In the genomic region with DNA sequence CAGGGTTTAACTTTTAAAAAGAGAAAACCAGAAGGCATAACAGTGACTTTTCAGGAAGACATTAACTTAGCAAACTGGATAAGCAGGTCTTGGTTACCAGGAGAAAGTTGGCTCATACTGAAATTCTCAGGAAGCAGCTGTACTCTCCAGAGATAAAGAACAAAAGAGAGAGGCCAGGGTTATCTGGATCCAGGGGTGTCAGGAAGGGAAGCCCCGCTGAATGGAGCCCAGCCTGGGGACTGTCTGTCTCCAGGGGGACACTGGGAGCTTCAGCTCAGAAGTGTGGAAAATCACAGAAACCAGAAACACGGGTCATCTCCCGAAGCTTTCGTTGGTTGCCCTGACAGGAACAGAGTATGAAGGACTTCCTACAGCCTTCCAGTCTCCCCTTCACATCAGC, we compare ENCODE assay signal across 11 mouse cellular contexts. TPM values are rescaled to one million over a fixed set of nuclear protein-coding genes. Genes with fewer than 3 reads are reported as not detected.
DNase-seq lines count a peak whose midpoint lies in the region; ATAC-seq and TF ChIP-seq lines count a peak whose summit lies in the region.
"Had no signal": no experiment of that assay in that cellular context is flagged by ENCODE, and none has a peak within 500 bp of the region (broad histone marks: within the 10 kb centered on the region; RNA-seq: fewer than 3 reads in every experiment).

No protein-coding gene starts in this region.

- ATAC-seq in intestine, embryonic 15.5 days: no peak
- ATAC-seq in intestine, embryonic 16.5 days: no peak
- no peak for ATAC-seq in embryonic facial prominence, embryonic 14.5 days (ENCODE audit: low read depth)
- ATAC-seq in heart, embryonic 15.5 days (replicated peaks; ENCODE audit: insufficient number of reproducible peaks, insufficient read depth, low FRiP score, low read depth): peak; percentile 42; the same call in 1 of the 2 replicates
- ATAC-seq: forebrain, embryonic 16.5 days had no signal

- no peak overlapping the region for H3K9ac ChIP-seq in intestine, embryonic 15.5 days
- H3K9ac ChIP-seq in intestine, embryonic 16.5 days (ENCODE audit: low read depth, low read length): no peak overlapping the region
- H3K9ac ChIP-seq in embryonic facial prominence, embryonic 14.5 days (ENCODE audit: low read depth, low read length): no peak overlapping the region
- no peak overlapping the region for H3K9ac ChIP-seq in heart, embryonic 15.5 days

- no peak overlapping the region for H3K4me3 ChIP-seq in intestine, embryonic 15.5 days (replicated peaks)
- H3K4me3 ChIP-seq in intestine, embryonic 16.5 days (ENCODE audit: low read length): no peak overlapping the region
- H3K4me3 ChIP-seq in embryonic facial prominence, embryonic 14.5 days (ENCODE audit: low read depth, low read length): no peak overlapping the region
- H3K4me3 ChIP-seq in heart, embryonic 15.5 days: no peak overlapping the region
- no peak overlapping the region for H3K4me3 ChIP-seq in layer of hippocampus, adult 2 months

- peak overlapping the region; percentile 40; the same call in 1 of the 2 replicates for H3K27ac ChIP-seq in intestine, embryonic 15.5 days
- no peak overlapping the region for H3K27ac ChIP-seq in intestine, embryonic 16.5 days (ENCODE audit: low read length)
- peak overlapping the region; percentile 40 for H3K27ac ChIP-seq in embryonic facial prominence, embryonic 14.5 days (replicated peaks; ENCODE audit: low read depth, low read length)
- H3K27ac ChIP-seq in heart, embryonic 15.5 days: peak overlapping the region; percentile 77
- H3K27ac ChIP-seq in layer of hippocampus, adult 2 months: no peak overlapping the region

- H3K27me3 ChIP-seq in intestine, embryonic 15.5 days (replicated peaks): no peaks in the 10 kb centered on the region
- H3K27me3 ChIP-seq in intestine, embryonic 16.5 days (replicated peaks; ENCODE audit: control insufficient read depth, insufficient read depth, low read length): no peaks in the 10 kb centered on the region
- no peaks in the 10 kb centered on the region for H3K27me3 ChIP-seq in embryonic facial prominence, embryonic 14.5 days (replicated peaks; ENCODE audit: control insufficient read depth, insufficient read depth, low read length)
- no peaks in the 10 kb centered on the region for H3K27me3 ChIP-seq in heart, embryonic 15.5 days

- no peak overlapping the region for H3K4me2 ChIP-seq in intestine, embryonic 15.5 days (replicated peaks)
- no peak overlapping the region for H3K4me2 ChIP-seq in intestine, embryonic 16.5 days (ENCODE audit: low read depth, low read length)
- H3K4me2 ChIP-seq in embryonic facial prominence, embryonic 14.5 days (ENCODE audit: low read depth, low read length): no peak overlapping the region
- no peak overlapping the region for H3K4me2 ChIP-seq in heart, embryonic 15.5 days

- no peaks in the 10 kb centered on the region for H3K4me1 ChIP-seq in intestine, embryonic 15.5 days (replicated peaks)
- no peaks in the 10 kb centered on the region for H3K4me1 ChIP-seq in intestine, embryonic 16.5 days (ENCODE audit: control insufficient read depth, insufficient read depth, low read length)
- H3K4me1 ChIP-seq in embryonic facial prominence, embryonic 14.5 days (ENCODE audit: control insufficient read depth, insufficient read depth, low read length): peaks cover 4% of the 10 kb centered on the region; the same call in 1 of the 2 replicates
- peaks cover 46% of the 10 kb centered on the region for H3K4me1 ChIP-seq in heart, embryonic 15.5 days (replicated peaks)

- no peak for TF ChIP-seq CTCF in layer of hippocampus, adult 2 months (conservative IDR thresholded peaks at IDR 0.05)

- 40% methylated on average over 4 of the region's 4 CpGs for WGBS in intestine, embryonic 15.5 days
- 49% methylated on average over 4 of the region's 4 CpGs for WGBS in intestine, embryonic 16.5 days
- 59% methylated on average over 4 of the region's 4 CpGs for WGBS in embryonic facial prominence, embryonic 14.5 days
- 14% methylated on average over 4 of the region's 4 CpGs for WGBS in heart, embryonic 15.5 days

- no peaks in the 10 kb centered on the region for H3K9me3 ChIP-seq in intestine, embryonic 15.5 days
- no peaks in the 10 kb centered on the region for H3K9me3 ChIP-seq in intestine, embryonic 16.5 days (ENCODE audit: control insufficient read depth, low read length)
- H3K9me3 ChIP-seq in embryonic facial prominence, embryonic 14.5 days (ENCODE audit: control insufficient read depth, low read length): no peaks in the 10 kb centered on the region; the same call in 1 of the 2 replicates
- H3K9me3 ChIP-seq in heart, embryonic 15.5 days (replicated peaks): no peaks in the 10 kb centered on the region

- DNase-seq in embryonic facial prominence, embryonic 14.5 days (ENCODE audit: low spot score): no peak
- peak; percentile 46 for DNase-seq in kidney, postnatal 14 days
- no peak for DNase-seq in spleen, adult 18-20 months
- DNase-seq in gastrocnemius, adult 18-20 months (ENCODE audit: low spot score): no peak
- no peak for DNase-seq in layer of hippocampus, adult 2 months (ENCODE audit: low spot score in 2 of 2)
- DNase-seq: cerebellum, adult 11-12 months had no signal

- no peaks in the 10 kb centered on the region for H3K36me3 ChIP-seq in intestine, embryonic 15.5 days
- H3K36me3 ChIP-seq in intestine, embryonic 16.5 days (ENCODE audit: control insufficient read depth, insufficient read depth, low read length): no peaks in the 10 kb centered on the region
- no peaks in the 10 kb centered on the region for H3K36me3 ChIP-seq in embryonic facial prominence, embryonic 14.5 days (ENCODE audit: control insufficient read depth, insufficient read depth, low read length)
- no peaks in the 10 kb centered on the region for H3K36me3 ChIP-seq in heart, embryonic 15.5 days

RNA-seq across cellular contexts. Expression of a gene that starts 22.2 kb away (rescaled TPM):
- polyA plus RNA-seq in intestine, embryonic 15.5 days (2015; fragmentation: Nextera tagmentation; extraction: Ambion mirVana): 232 and 269 TPM in 2 replicates
- 208 and 225 TPM in 2 replicates for polyA plus RNA-seq in intestine, embryonic 16.5 days (2015; fragmentation: Nextera tagmentation; extraction: Ambion mirVana)
- polyA plus RNA-seq in embryonic facial prominence, embryonic 14.5 days (2014; fragmentation: Nextera tagmentation; extraction: Ambion mirVana): 833 and 870 TPM in 2 replicates
- polyA plus RNA-seq in heart, embryonic 15.5 days (2015; fragmentation: Nextera tagmentation; extraction: Ambion mirVana): 468 and 518 TPM in 2 replicates
- 10 to 100 TPM; 25.3 to 36.5 TPM for total RNA-seq in gastrocnemius, adult 18-20 months (2021)
- 10 to 100 TPM; 34.5 to 41.8 TPM for total RNA-seq in layer of hippocampus, adult 2 months (2021)
- total RNA-seq: monocyte, adult 5-6 weeks had no signal

Comparison
In these comparisons a context has a peak if more than half of its experiments do, and no peak if none do; other contexts are left out.
1. H3K27ac ChIP-seq: peak in intestine, embryonic 15.5 days (single experiment), embryonic facial prominence, embryonic 14.5 days (single experiment) and heart, embryonic 15.5 days (single experiment); none in intestine, embryonic 16.5 days (single experiment) and layer of hippocampus, adult 2 months (single experiment).